Mouse (Mus musculus): Measurements from ENCODE around the gene Pltp.
"Not testable (repeated sequence)": the region's sequence is repeated elsewhere in the genome, so short reads cannot be mapped to it uniquely, and the experiment has no call there.

Pltp gene

GRCm38 (mm10) chr2:164855572-164855971 lies 1.9 kb downstream of the Pltp start:
- DNase-seq (ENCODE audit: low read depth in 1 of 2, low spot score in 2 of 2) = not testable (repeated sequence)

DNA sequence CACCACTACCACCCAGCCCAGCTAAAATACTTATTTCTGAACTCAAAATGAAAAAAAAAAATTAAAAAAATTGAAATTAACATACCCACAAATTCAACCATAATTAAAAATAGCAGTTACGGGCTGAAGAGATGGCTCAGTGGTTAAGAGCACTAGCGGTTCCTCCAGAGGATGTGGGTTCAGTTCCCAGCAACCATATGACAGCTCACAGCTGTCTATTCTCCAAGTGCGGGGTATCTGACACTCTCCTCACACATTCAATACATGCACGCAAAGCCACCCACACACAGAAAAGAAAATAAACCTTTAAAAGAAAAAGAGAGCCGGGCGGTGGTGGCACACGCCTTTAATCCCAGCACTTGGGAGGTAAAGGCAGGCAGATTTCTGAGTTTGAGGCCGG lies 7.5 kb downstream of the Pltp start:
- DNase-seq (ENCODE audit: low read depth in 1 of 2, low spot score in 2 of 2) = no peak

DNA sequence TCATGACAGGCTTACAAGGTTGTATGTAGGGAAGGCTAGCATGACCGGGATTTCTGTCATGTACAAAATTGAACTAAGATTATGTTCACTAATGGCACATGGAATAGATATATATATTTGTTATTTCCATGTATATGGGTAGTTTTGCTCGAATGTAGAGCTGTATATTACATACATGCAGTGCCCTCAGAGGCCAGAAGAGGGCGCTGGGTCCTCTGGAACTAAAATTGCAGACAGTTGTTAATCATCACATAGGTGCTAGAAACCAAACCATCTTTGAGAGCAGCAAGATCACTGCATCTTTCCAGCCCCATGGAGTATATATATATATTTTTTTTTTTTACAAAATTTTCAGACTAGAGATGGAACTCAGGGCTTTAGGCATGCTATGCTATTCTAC lies 11.7 kb downstream of the Pltp start:
- no peak for DNase-seq (ENCODE audit: low read depth in 1 of 2, low spot score in 2 of 2)

DNA sequence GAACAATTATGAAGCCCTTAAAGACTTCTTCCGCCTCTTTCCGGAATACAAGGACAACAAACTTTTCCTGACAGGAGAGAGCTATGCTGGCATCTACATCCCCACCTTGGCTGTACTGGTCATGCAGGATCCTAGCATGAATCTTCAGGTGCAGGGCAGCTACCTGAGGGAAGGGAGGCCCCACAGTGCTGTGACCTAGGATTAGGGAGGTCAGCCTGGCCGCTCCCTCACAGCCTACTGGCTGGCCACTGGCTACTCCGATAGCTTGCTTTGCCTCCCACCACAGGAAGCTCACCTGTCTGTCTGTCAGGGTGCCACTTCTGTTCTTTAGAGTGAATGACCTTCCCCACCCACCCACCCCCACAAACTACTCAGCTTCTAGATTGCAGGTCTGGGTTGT lies 22.3 kb downstream of the Pltp start:
- no peak for DNase-seq (ENCODE audit: low read depth in 1 of 2, low spot score in 2 of 2)

DNA sequence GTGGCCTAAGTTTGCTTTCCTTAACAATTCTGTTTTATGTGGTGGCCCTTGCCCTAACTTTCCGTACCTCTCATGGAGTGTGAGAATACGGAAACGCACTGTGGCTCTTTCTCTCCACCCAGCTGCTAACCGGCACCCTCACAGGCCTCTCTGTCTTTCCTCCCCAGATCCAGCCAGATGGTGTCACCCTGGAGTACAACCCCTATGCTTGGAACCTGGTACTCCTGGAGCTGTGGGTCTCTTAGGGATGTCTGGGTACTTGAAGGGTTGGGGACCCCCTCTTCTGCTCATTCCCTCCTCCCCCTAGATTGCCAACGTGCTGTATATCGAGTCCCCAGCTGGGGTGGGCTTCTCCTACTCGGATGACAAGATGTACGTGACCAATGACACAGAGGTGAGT lies 23.0 kb downstream of the Pltp start:
- DNase-seq (ENCODE audit: low read depth in 1 of 2, low spot score in 2 of 2) = no peak

- DNase-seq (ENCODE audit: low read depth in 1 of 2, low spot score in 2 of 2) = peak; percentile 48 to 76
These were observed 24.1 kb downstream of the Pltp start, which contains the start of gene Neurl2 for GRCm38 (mm10) chr2:164833314-164833959. Neurl2 (minus strand) TSS chr2:164833456.

GRCm38 (mm10) chr2:164832748-164833301 lies 24.7 kb downstream of the Pltp start, which contains the start of gene Ctsa:
Ctsa (plus strand) TSS chr2:164832873.
- peak; percentile 45 to 67 for DNase-seq (ENCODE audit: low read depth in 1 of 2, low spot score in 2 of 2)

DNA sequence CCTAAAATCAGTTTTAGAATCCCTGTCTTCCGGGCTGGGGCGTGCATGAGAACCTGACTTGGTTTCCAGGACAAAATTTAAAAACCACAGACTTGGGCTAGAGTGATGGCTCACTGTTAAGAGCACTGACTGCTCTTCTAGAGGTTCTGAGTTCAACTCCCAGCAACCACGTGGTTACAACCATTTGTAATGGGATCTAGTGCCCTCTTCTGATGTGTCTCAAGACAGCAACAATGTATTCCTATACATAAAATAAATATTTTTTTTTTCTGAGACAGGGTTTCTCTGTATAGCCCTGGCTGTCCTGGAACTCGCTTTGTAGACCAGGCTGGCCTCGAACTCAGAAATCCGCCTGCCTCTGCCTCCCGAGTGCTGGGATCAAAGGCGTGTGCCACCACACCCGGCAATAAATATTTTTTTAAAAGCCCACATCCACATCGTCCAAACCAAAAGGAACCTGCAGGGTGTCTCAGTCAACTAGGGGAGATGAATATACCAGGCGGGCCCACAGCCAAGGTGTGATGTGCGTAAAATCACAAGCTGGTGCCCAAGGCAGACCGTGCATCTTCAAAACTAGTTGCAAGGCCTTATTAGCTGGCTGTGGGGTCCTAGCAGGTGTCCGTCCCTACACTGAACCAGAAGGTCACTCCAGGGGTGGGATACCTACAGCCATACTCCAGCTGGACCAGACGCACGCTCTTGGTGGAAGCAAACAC lies 25.3 kb downstream of the Pltp start:
- DNase-seq (ENCODE audit: low read depth in 1 of 2, low spot score in 2 of 2) = no peak

GRCm38 (mm10) chr2:164831029-164831428 lies 26.5 kb downstream of the Pltp start:
- no peak for DNase-seq (ENCODE audit: low read depth in 1 of 2, low spot score in 2 of 2)

DNA sequence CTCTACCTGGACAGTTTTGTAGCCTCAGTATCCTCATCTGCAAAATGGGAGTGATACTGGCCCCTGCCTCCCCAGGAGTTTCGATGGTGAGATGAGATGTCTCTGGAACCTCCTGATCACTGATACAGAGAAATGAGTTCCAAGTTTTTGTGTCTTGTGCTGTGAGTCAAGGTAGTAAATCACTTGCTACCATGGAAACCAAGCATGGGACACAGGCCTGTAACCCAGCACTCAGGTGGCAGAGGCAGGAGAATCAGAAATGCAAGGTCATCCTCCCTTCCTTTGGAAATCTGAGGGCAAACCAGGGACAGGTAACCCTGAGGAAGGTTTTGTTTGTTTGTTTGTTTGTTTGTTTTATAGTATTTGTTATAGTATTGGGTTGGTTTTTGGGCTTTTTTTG lies 28.4 kb downstream of the Pltp start:
- no peak for DNase-seq (ENCODE audit: low read depth in 1 of 2, low spot score in 2 of 2)

- DNase-seq (ENCODE audit: low read depth in 1 of 2, low spot score in 2 of 2) = no peak
These were observed 29.1 kb downstream of the Pltp start, which contains the start of gene Spata25 for GRCm38 (mm10) chr2:164828437-164828836. Spata25 (minus strand) TSS chr2:164828537.

DNA sequence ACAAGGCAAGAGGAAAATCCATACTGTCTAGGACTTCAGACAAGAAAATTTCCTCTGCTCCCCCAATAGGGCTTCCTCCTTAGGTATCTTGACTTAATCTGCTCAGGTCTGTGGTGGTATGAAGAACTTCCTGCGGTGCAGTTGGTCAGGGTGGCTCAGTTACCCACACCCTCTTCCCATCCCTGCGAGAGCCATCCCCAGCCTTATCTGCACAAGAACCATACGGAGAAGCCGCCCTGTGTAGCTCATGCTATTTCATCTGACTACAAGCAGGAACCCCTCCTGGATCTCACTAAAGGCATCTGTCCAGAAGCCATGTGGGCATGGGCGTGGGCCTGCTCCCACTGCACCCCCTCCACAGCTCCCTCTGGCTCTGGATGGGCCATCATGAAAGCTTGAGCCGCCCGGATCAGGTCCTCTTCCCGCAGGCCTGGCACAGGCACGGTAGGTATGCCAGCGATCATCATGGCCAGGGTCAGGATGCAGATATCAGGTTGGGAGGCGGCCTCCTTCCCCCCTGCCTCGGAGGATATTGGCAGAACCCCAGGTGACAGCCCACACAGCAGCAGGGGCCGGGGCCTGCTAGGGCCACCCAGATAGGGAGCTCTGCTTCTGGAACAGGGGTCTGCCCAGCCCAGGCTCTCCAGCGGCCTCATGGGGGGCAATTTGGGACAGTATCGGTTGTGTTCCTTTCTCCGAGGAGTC lies 30.2 kb downstream of the Pltp start:
- no peak for DNase-seq (ENCODE audit: low read depth in 1 of 2, low spot score in 2 of 2)

- DNase-seq (ENCODE audit: low read depth in 1 of 2, low spot score in 2 of 2) = no peak
These were observed 32.0 kb downstream of the Pltp start for GRCm38 (mm10) chr2:164825521-164825920.

GRCm38 (mm10) chr2:164823969-164824368 lies 33.5 kb downstream of the Pltp start:
- no peak for DNase-seq (ENCODE audit: low read depth in 1 of 2, low spot score in 2 of 2)

- DNase-seq (ENCODE audit: low read depth in 1 of 2, low spot score in 2 of 2) = no peak
These were observed 34.3 kb downstream of the Pltp start for GRCm38 (mm10) chr2:164823181-164823585.

DNA sequence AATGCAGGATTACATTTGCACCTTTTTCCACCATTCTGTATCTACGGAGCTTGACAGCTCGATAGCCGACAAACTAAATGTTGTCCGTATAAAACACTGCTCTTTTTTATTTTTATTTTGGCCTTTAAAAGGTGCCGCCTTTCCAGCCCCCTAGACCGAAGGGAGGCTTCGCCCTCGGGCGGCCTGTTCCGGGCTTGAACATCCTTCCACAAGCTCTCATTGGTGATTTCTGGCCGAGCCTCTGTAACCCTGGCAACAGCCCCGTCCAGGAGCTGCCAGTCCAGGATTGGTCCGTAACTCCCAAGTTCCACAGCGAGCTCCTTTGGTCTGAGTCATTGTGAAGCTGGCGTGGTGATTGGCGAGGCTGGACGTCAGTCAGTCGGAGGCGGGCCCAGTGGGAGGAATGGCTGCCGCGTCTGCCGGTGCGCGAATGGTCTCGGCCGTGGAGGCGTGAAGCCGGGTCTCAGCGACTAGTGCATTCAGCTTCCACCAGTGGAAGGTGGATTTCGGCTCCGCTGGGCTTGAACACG lies 34.8 kb downstream of the Pltp start, which contains the start of gene Zswim1:
Gene Zswim1 (plus strand): TSS at position 51 of the 530 bp plus-strand sequence.
- DNase-seq (ENCODE audit: low read depth in 1 of 2, low spot score in 2 of 2) = peak; percentile 97 to 98

DNA sequence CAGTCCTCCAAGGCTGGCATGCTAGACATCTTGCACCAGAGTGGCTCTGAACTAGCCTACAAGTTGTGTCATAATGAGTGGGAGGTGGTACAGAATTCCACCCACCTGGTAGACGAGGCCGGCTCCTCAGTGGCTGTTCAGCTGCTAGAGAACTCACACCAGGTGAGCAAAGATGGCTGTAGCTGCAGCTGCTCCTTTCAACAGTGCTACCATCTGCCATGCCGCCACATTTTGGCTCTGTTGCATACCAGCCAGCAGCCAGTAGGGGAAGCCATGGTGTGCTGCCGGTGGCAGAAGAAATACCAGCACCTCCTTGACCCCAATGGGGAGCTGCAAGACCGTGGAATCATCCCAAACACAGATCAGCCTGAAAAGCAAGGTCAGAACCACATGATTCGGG lies 36.5 kb downstream of the Pltp start:
- no peak for DNase-seq (ENCODE audit: low read depth in 1 of 2, low spot score in 2 of 2)

DNA sequence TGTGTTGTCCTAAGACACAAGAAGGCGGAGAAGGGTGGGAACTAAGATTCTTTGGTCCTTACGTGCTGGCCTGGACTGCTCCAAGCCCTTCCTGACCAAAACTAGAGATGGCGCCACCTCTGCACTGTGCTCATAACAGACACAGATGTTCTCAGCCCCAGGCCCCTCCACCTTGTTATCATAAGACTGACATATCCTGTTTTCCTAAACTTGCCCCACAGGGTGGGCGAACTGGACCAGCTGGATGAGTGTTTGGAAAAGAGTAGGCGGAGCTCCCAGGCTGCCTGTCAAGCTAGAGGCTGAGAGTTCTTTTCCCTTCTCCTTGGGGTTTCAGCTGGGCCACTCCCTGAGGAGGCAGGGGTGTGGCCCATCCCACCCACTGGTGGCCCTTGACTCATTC lies 39.8 kb downstream of the Pltp start:
- DNase-seq (ENCODE audit: low read depth in 1 of 2, low spot score in 2 of 2) = no peak

DNA sequence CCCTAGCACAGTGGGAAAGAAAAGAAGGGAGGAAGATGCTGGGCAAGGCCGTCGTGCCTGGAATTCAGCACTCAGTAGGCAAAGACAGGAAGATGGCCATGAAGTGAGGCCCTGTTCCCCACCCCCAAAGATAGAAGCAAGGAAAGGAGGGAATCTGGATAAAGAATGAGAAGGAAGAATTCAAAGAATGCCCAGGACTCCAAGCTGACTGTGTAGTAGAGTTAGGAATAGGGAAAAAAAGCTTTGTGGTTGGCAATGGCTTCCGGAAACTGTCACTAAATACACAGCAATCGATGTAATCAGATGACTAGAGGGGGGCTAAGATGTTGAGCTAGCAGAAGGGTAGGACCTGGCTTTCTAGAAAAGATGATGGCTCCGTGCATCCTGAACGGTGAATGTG lies 40.3 kb downstream of the Pltp start:
- no peak for DNase-seq (ENCODE audit: low read depth in 1 of 2, low spot score in 2 of 2)

- no peak for DNase-seq (ENCODE audit: low read depth in 1 of 2, low spot score in 2 of 2)
These were observed 41.7 kb downstream of the Pltp start for GRCm38 (mm10) chr2:164815821-164816220.

DNA sequence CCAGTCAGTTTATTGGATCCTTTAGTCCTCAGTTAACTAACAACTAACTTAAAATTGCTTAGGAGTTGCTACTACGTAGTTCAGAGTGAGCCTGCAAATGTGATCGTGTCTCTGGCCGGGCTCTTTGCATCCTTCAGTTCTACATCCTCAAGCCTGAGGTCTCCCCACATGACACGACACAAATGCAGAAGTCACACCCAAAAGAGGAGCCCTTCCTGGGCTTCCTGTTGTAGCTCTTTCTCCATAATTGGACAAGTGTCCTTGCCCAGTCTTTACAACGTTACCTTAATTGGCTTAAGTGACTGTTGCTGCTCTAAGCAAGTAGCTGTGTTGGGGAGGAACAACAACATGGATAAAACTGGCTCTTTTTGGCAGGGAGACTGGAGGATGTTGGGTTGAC lies 42.2 kb downstream of the Pltp start:
- DNase-seq (ENCODE audit: low read depth in 1 of 2, low spot score in 2 of 2) = peak in 1 of 2 experiments; percentile 31
